Mouse (Mus musculus) testis, adult 2 months (tissue): ENCODE results near the gene Tecpr2. TPM values are rescaled to one million over a fixed set of nuclear protein-coding genes. Genes with fewer than 3 reads are reported as not detected.

Experiments used
- H3K27ac ChIP-seq: fragments of 200-500 bp; 2 replicates; pipeline ENCODE4 v1.5.1; 2012; ENCODE audit warnings: low read depth, low read length; ENCODE audit not compliant: control insufficient read depth, insufficient read depth
- H3K27me3 ChIP-seq: fragments of 200-500 bp; 2 replicates; pipeline ENCODE4 v1.6.1; 2012; ENCODE audit warnings: mild to moderate bottlenecking, low read length, moderate library complexity; ENCODE audit not compliant: control insufficient read depth, insufficient read depth
- H3K36me3 ChIP-seq: fragments of 200-500 bp; 2 replicates; pipeline ENCODE4 v1.6.1; 2012; ENCODE audit warnings: mild to moderate bottlenecking, low read length; ENCODE audit not compliant: control insufficient read depth, insufficient read depth
- H3K4me1 ChIP-seq: fragments of 200-500 bp; 2 replicates; pipeline ENCODE4 v1.6.1; 2012; ENCODE audit warnings: low read length; ENCODE audit not compliant: control insufficient read depth, insufficient read depth
- H3K4me3 ChIP-seq: fragments of 200-500 bp; 2 replicates; pipeline ENCODE4 v1.5.1; 2012; ENCODE audit warnings: low read depth, mild to moderate bottlenecking, low read length, moderate library complexity, mixed read lengths; ENCODE audit not compliant: control insufficient read depth
- CTCF ChIP-seq: fragments of 200-500 bp; IDR thresholded peaks from 2 replicates; pipeline ENCODE4 v1.5.1; 2012; ENCODE audit warnings: low read depth, mild to moderate bottlenecking, inconsistent platforms, low read length, moderate library complexity; ENCODE audit not compliant: control insufficient read depth, insufficient read depth, insufficient replicate concordance
- POLR2A ChIP-seq: fragments of 200-500 bp; IDR thresholded peaks from 2 replicates; pipeline ENCODE4 v1.6.1; 2012; ENCODE audit warnings: low read depth, mild to moderate bottlenecking, inconsistent platforms, low read length, moderate library complexity; ENCODE audit not compliant: control insufficient read depth
- polyA plus RNA-seq: library from polyadenylated mRNA; depleted of rRNA; stranded (reverse); fragments of >200 nt; gene quantifications from 2 replicates; pipeline ENCODE4 v1.2.3, GENCODE M21; 2012

The Tecpr2 gene
- polyA plus RNA-seq, 1 experiment: 7.1 TPM

DNA sequence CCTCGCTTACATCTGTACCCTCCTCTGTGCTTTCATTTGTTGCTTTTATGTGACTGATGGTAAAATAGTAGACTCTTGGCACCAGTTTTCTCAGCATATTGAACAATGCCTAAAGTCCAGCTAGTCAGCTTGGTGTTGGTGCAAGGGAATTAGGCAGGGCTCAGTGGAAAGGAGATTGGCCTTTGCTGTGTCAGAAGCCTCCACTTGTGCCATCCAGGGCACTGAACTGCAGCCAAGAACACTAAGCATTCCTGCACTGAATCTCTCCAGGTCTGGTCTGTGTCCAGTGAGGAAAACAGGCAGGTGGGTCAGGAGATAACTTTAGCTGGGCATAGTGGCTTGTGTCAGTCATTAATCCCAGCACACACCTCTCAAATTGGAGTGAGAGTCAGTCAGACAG, 60.3 kb downstream of the Tecpr2 start:
- Histone ChIP-seq H3K27ac (no peak overlapping the region), H3K36me3 (peaks cover 5% of the 10 kb centered on the region), H3K4me1 (no peaks in the 10 kb centered on the region), H3K4me3 (no peak overlapping the region), H3K27me3 (no peaks in the 10 kb centered on the region)
- TF ChIP-seq POLR2A (no peak), CTCF (no peak)

DNA sequence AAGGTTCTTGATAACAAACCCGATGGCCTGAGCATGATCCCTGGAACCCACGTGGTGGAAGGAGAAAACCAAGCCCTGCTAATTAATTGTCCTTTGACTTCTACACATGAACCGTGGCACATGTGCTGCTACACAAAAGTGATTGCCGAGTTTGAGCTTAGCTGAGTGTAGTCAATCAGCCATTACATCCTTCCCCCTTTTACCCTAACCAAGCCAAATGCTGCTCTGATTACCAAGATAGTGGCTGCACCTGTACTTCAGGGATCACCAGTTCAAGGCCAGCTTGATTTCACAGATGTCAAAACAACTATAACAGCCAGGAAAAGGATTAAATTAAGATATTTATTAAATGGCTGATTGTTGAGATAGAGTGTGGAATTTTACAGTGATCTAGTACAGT, 61.1 kb downstream of the Tecpr2 start:
- Histone ChIP-seq H3K27ac (no peak overlapping the region), H3K4me1 (no peaks in the 10 kb centered on the region), H3K27me3 (no peaks in the 10 kb centered on the region), H3K4me3 (no peak overlapping the region), H3K36me3 (peaks cover 3% of the 10 kb centered on the region)
- TF ChIP-seq CTCF (no peak), POLR2A (no peak)

DNA sequence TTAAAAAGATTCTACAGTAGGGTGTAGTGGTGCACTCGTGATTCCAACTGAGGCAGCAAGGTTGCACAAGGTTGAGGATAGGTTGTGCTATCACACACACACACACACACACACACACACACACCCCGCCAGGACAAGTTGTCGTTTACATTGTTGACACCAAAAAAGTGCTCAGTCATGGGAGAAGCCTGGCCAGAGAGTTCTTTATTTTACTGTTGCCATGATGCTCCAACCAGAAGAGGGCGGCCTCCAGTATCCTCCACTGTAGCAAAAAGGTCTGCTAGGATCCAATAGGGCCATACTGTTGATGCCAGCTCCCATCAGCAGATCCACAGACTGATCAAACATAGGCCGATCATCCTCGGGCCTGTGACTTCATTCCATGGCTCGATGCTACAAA, 62.2 kb downstream of the Tecpr2 start:
- H3K27ac ChIP-seq: no peak overlapping the region
- H3K4me1 ChIP-seq: no peaks in the 10 kb centered on the region
- TF ChIP-seq CTCF (no peak), POLR2A (no peak)
- H3K36me3 ChIP-seq: no peaks in the 10 kb centered on the region; the same call in 1 of the 2 replicates
- no peak overlapping the region for H3K4me3 ChIP-seq
- H3K27me3 ChIP-seq: no peaks in the 10 kb centered on the region

DNA sequence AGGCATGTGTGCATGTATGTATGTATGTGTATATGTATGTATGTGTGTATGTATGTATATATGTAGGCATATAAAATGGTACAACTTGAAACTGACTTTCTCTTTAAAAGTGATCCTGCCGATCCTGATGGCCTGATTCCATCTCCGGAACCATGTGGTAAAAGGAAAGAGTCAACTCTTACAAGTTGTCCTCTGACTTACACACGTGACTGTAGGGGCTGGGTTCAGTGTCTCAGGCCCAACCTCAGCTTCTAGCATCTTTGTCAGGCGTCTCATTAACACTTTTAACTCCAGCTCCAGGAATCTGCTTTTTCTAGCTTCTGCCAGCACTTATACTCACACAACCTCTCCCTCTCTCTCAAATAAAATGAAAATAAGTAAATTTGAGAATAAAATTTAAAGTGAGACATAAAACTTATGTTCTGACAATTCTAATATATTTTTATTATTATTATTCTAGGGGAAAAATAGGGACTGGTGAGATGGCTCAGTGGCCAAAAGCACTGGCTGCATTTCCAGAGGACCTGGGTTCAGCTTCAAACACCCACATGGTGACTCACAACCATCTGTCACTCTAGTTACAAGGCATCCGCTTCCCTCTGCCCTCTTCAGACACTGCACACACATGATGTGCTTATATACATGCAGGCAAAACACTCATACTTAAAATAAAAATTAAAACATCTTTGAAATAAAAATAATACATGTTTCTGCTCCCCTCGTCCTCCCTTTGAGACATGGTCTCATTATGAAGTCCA, 63.7 kb downstream of the Tecpr2 start:
- Histone ChIP-seq H3K27me3 (no peaks in the 10 kb centered on the region), H3K4me3 (no peak overlapping the region), H3K36me3 (no peaks in the 10 kb centered on the region), H3K4me1 (no peaks in the 10 kb centered on the region), H3K27ac (no peak overlapping the region)
- no peak for TF ChIP-seq CTCF
- no peak for TF ChIP-seq POLR2A

DNA sequence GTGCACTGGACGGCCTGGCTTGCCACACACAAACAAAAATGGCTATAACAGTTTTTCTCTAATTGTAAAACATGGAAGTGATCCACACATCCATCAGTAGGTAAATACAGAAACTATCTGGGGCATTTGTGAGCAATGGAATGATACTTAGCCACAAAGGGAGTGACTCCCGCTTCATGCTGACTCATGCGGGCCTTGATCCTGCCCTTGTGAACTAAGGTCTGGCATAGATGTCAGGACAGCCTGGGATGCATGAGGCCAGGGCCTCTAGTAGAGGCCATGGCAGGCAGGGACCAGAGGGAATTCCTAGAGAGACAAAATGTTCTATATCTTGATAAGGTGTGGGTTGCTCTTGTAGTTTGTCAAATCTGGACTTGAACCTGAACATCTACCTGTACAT, 64.4 kb downstream of the Tecpr2 start:
- no peaks in the 10 kb centered on the region for H3K36me3 ChIP-seq

DNA sequence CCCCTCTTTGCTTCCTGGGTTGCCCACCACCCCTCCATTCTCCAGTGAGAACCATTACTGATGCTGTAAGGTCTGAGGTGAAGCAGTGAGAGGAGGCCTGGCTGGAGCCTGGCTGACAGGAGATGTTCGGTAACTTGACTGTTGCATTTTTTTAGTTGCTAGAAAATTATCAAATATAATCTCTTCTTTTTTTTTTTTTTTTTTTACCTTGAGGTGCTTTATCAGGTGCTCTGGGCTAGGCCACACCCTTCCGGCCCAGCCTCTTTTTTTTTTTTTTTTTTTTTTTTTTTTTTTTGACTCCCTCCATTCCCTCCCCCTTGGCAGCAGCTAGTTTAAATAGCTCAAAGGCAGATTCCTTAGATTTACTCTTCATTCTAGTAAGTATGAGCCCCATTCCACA, 64.8 kb downstream of the Tecpr2 start:
- Histone ChIP-seq H3K27ac (no peak overlapping the region), H3K4me1 (no peaks in the 10 kb centered on the region), H3K4me3 (no peak overlapping the region), H3K27me3 (no peaks in the 10 kb centered on the region), H3K36me3 (no peaks in the 10 kb centered on the region)
- no peak for TF ChIP-seq POLR2A
- no peak for TF ChIP-seq CTCF

More for the DNA sequence above, 64.4 kb downstream of the Tecpr2 start:
- no peak overlapping the region for H3K4me3 ChIP-seq
- H3K4me1 ChIP-seq: no peaks in the 10 kb centered on the region
- TF ChIP-seq POLR2A (no peak), CTCF (no peak)
- no peaks in the 10 kb centered on the region for H3K27me3 ChIP-seq
- no peak overlapping the region for H3K27ac ChIP-seq

DNA sequence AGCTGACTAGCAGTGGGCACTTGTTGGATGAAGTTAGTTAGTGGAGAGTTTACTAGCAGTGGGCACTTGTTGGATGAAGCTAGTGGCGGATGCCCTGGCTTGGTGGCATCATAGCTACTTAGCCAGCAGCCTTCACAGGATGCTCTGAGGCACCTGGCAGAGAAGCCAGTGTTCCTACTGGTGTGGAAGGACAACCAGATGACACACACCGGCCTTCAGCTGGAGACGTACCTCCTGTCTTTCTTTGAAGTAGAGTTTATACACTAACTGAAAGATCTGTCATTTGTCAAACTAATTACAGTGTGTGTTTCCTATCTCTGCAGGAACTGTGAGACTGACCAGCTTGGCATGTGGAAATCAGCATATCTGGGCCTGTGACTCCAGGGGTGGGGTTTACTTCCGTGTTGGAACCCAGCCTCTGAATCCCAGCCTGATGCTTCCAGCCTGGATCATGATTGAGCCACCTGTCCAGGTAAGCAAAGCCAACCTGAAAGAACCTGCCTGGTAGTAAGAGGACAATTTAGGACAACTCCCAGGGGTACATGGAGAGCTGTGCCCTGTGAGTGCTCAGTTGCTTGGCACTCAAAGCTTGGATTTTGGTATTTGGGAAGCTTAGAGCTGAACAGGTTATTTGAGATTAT, 65.4 kb downstream of the Tecpr2 start:
- no peak for TF ChIP-seq CTCF
- TF ChIP-seq POLR2A: no peak
- Histone ChIP-seq H3K4me3 (no peak overlapping the region), H3K4me1 (no peaks in the 10 kb centered on the region), H3K27me3 (no peaks in the 10 kb centered on the region), H3K36me3 (peaks cover 2% of the 10 kb centered on the region; the same call in 1 of the 2 replicates), H3K27ac (no peak overlapping the region)
